Mouse (Mus musculus): Measurements from ENCODE around the gene Gba. TPM values are rescaled to one million over a fixed set of nuclear protein-coding genes. Genes with fewer than 3 reads are reported as not detected.

The Gba gene
- total and polyA plus RNA-seq, 2 experiments from 2014 or later = 46.1 to 64.6 TPM

- Histone ChIP-seq H3K4me1 (ENCODE audit: insufficient read depth, low read length) (0 out of 2 replicates have a peak, but pooled peaks cover 3% of the 10 kb centered on the region), H3K27ac (ENCODE audit: low read depth, low read length) (no peak overlapping the region), H3K4me2 (ENCODE audit: low read depth, low read length, poor library complexity, severe bottlenecking) (no peak overlapping the region), H3K27me3 (ENCODE audit: insufficient read depth, low read length) (no peaks in the 10 kb centered on the region), H3K4me3 (ENCODE audit: low read depth, low read length) (no peak overlapping the region), H3K9me3 (ENCODE audit: low read length) (no peaks in the 10 kb centered on the region), H3K36me3 (ENCODE audit: insufficient read depth, low read length) (peaks cover 49% of the 10 kb centered on the region), H3K9ac (replicated peaks; ENCODE audit: low read length, poor library complexity, severe bottlenecking) (no peak overlapping the region)
- DNase-seq (ENCODE audit: low spot score) = no peak
- 87% methylated on average over 6 of the region's 6 CpGs for WGBS
- no peak for ATAC-seq (ENCODE audit: low FRiP score)
- TF ChIP-seq CTCF (IDR thresholded peaks at IDR 0.05) = no peak
Measured at GRCm38 (mm10) chr3:89208736-89209135, 6.0 kb downstream of the Gba start.

- H3K27me3 ChIP-seq (ENCODE audit: insufficient read depth, low read length) = no peaks in the 10 kb centered on the region
- 0 out of 2 replicates have a peak, but pooled peaks cover 3% of the 10 kb centered on the region for H3K4me1 ChIP-seq (ENCODE audit: insufficient read depth, low read length)
- H3K36me3 ChIP-seq (ENCODE audit: insufficient read depth, low read length) = peaks cover 49% of the 10 kb centered on the region
- TF ChIP-seq CTCF (IDR thresholded peaks at IDR 0.05) = no peak
- H3K9me3 ChIP-seq (ENCODE audit: low read length) = no peaks in the 10 kb centered on the region
- no peak overlapping the region for H3K4me2 ChIP-seq (ENCODE audit: low read depth, low read length, poor library complexity, severe bottlenecking)
- no peak overlapping the region for H3K9ac ChIP-seq (replicated peaks; ENCODE audit: low read length, poor library complexity, severe bottlenecking)
- ATAC-seq (ENCODE audit: low FRiP score) = no peak
- WGBS = 85% methylated on average over 7 of the region's 7 CpGs
- no peak overlapping the region for H3K4me3 ChIP-seq (ENCODE audit: low read depth, low read length)
- no peak for DNase-seq (ENCODE audit: low spot score)
- no peak overlapping the region for H3K27ac ChIP-seq (ENCODE audit: low read depth, low read length)
Measured at GRCm38 (mm10) chr3:89209731-89210130, 7.0 kb downstream of the Gba start.

- 0 out of 2 replicates have a peak, but pooled peaks cover 3% of the 10 kb centered on the region for H3K4me1 ChIP-seq (ENCODE audit: insufficient read depth, low read length)
- H3K36me3 ChIP-seq (ENCODE audit: insufficient read depth, low read length) = peaks cover 49% of the 10 kb centered on the region
- H3K9ac ChIP-seq (replicated peaks; ENCODE audit: low read length, poor library complexity, severe bottlenecking) = no peak overlapping the region
- 83% methylated on average over 13 of the region's 13 CpGs for whole genome bisulfite sequencing
- no peaks in the 10 kb centered on the region for H3K9me3 ChIP-seq (ENCODE audit: low read length)
- H3K27ac ChIP-seq (ENCODE audit: low read depth, low read length) = no peak overlapping the region
- no peak for TF ChIP-seq CTCF (IDR thresholded peaks at IDR 0.05)
- DNase-seq (ENCODE audit: low spot score) (no peak), ATAC-seq (ENCODE audit: low FRiP score) (no peak)
- no peaks in the 10 kb centered on the region for H3K27me3 ChIP-seq (ENCODE audit: insufficient read depth, low read length)
- H3K4me3 ChIP-seq (ENCODE audit: low read depth, low read length) = no peak overlapping the region
- H3K4me2 ChIP-seq (ENCODE audit: low read depth, low read length, poor library complexity, severe bottlenecking) = no peak overlapping the region
Measured at GRCm38 (mm10) chr3:89210162-89210561, 7.4 kb downstream of the Gba start.

GRCm38 (mm10) chr3:89210731-89211130 lies 8.0 kb downstream of the Gba start:
- Histone ChIP-seq H3K9me3 (ENCODE audit: low read length) (no peaks in the 10 kb centered on the region), H3K4me2 (ENCODE audit: low read depth, low read length, poor library complexity, severe bottlenecking) (no peak overlapping the region), H3K9ac (replicated peaks; ENCODE audit: low read length, poor library complexity, severe bottlenecking) (no peak overlapping the region), H3K4me3 (ENCODE audit: low read depth, low read length) (no peak overlapping the region), H3K36me3 (ENCODE audit: insufficient read depth, low read length) (peaks cover 45% of the 10 kb centered on the region), H3K27me3 (ENCODE audit: insufficient read depth, low read length) (no peaks in the 10 kb centered on the region), H3K27ac (ENCODE audit: low read depth, low read length) (no peak overlapping the region), H3K4me1 (ENCODE audit: insufficient read depth, low read length) (peaks cover 8% of the 10 kb centered on the region; the same call in 1 of the 2 replicates)
- DNase-seq (ENCODE audit: low spot score) (no peak), ATAC-seq (ENCODE audit: low FRiP score) (no peak)
- TF ChIP-seq CTCF (IDR thresholded peaks at IDR 0.05) = no peak
- WGBS = 67% methylated on average over 7 of the region's 7 CpGs

- peak overlapping the region; percentile 66 for H3K9ac ChIP-seq (replicated peaks; ENCODE audit: low read length, poor library complexity, severe bottlenecking)
- ATAC-seq (ENCODE audit: low FRiP score) (peak; percentile 89), DNase-seq (ENCODE audit: low spot score) (peak; percentile 97)
- peak overlapping the region; percentile 56 for H3K4me3 ChIP-seq (ENCODE audit: low read depth, low read length)
- peaks cover 9% of the 10 kb centered on the region; the same call in 1 of the 2 replicates for H3K4me1 ChIP-seq (ENCODE audit: insufficient read depth, low read length)
- peak overlapping the region; percentile 93 for H3K27ac ChIP-seq (ENCODE audit: low read depth, low read length)
- peak overlapping the region; percentile 84 for H3K4me2 ChIP-seq (ENCODE audit: low read depth, low read length, poor library complexity, severe bottlenecking)
- peaks cover 14% of the 10 kb centered on the region for H3K36me3 ChIP-seq (ENCODE audit: insufficient read depth, low read length)
- no peak for TF ChIP-seq CTCF (IDR thresholded peaks at IDR 0.05)
- no peaks in the 10 kb centered on the region for H3K9me3 ChIP-seq (ENCODE audit: low read length)
- no peaks in the 10 kb centered on the region for H3K27me3 ChIP-seq (ENCODE audit: insufficient read depth, low read length)
- WGBS = under 1% methylated on average over 63 of the region's 69 CpGs
Measured at GRCm38 (mm10) chr3:89213803-89214530, 11.2 kb downstream of the Gba start.

- Histone ChIP-seq H3K4me2 (ENCODE audit: low read depth, low read length, poor library complexity, severe bottlenecking) (peak within 1 kb of the TSS; percentile 84), H3K4me1 (ENCODE audit: insufficient read depth, low read length) (peaks cover 9% of the 10 kb centered on the region; the same call in 1 of the 2 replicates), H3K4me3 (ENCODE audit: low read depth, low read length) (peak within 1 kb of the TSS; percentile 56), H3K9me3 (ENCODE audit: low read length) (no peaks in the 10 kb centered on the region), H3K27me3 (ENCODE audit: insufficient read depth, low read length) (no peaks in the 10 kb centered on the region), H3K27ac (ENCODE audit: low read depth, low read length) (peak within 1 kb of the TSS; percentile 93), H3K9ac (replicated peaks; ENCODE audit: low read length, poor library complexity, severe bottlenecking) (peak within 1 kb of the TSS; percentile 66), H3K36me3 (ENCODE audit: insufficient read depth, low read length) (peaks cover 11% of the 10 kb centered on the region; the same call in 1 of the 2 replicates)
- under 1% methylated on average over 19 of the region's 19 CpGs for WGBS
- ATAC-seq (ENCODE audit: low FRiP score) (no peak), DNase-seq (ENCODE audit: low spot score) (peak; percentile 59)
- TF ChIP-seq CTCF (IDR thresholded peaks at IDR 0.05) = no peak
Measured at GRCm38 (mm10) chr3:89214681-89215411, 12.1 kb downstream of the Gba start, which contains the start of gene Thbs3. TSS of gene Thbs3 (plus strand) at chr3:89215180.

Measured in midbrain, postnatal 0 days (tissue).